Mouse (Mus musculus) inflammation-experienced regulatory T-cells (primary cell): Measurements from ENCODE around the gene Gm13304. TPM values are rescaled to one million over a fixed set of nuclear protein-coding genes. Genes with fewer than 3 reads are reported as not detected.

Source experiments
- polyA plus RNA-seq, 2 experiments: library from polyadenylated mRNA; unstranded; fragments of 100-300 nt; shearing (Covaris generic); gene quantifications; one replicate each; pipeline ENCODE4 v1.2.1; 2017

The Gm13304 gene
- 1 to 10 TPM in 1 of 2 experiments, not detected in 1; 4.1 TPM for polyA plus RNA-seq

GRCm38 (mm10) chr4:42114517-42114916 is at the start of gene Gm13304:
Gm13304 (plus strand) TSS chr4:42114817.

GRCm38 (mm10) chr4:42090907-42091306 is 23.7 kb upstream of the Gm13304 start, which contains the start of gene Gm3893:
Gm3893 (plus strand) TSS chr4:42091207.

GRCm38 (mm10) chr4:42153136-42153535 is 38.5 kb downstream of the Gm13304 start, which contains the start of gene Gm13306:
Gm13306 (plus strand) TSS chr4:42153436.

Other genes starting within 250 kb of the Gm13304 start
- not detected for gene Gm21541, start 211.2 kb upstream of the Gm13304 start, polyA plus RNA-seq
- 1 to 10 TPM in 1 of 2 experiments, under 1 TPM in 1; 0.83 to 1.2 TPM for gene Gm20878, start 173.2 kb upstream of the Gm13304 start, polyA plus RNA-seq
- gene Fam205a4, start 148.8 kb upstream of the Gm13304 start, polyA plus RNA-seq: under 1 TPM in 1 of 2 experiments, not detected in 1; 0.16 TPM
- gene Gm21093, start 80.1 kb upstream of the Gm13304 start, polyA plus RNA-seq: not detected
- not detected for gene Gm3893, start 23.6 kb upstream of the Gm13304 start, polyA plus RNA-seq
- gene Gm13306, start 38.6 kb downstream of the Gm13304 start, polyA plus RNA-seq: not detected
- gene Gm13305, start 53.8 kb downstream of the Gm13304 start, polyA plus RNA-seq: not detected
- under 1 TPM in 1 of 2 experiments, not detected in 1; 0.33 TPM for gene Gm10600, start 125.8 kb downstream of the Gm13304 start, polyA plus RNA-seq
- not detected for gene Ccl21b, start 140.9 kb downstream of the Gm13304 start, polyA plus RNA-seq
- not detected for gene Gm21953, start 179.4 kb downstream of the Gm13304 start, polyA plus RNA-seq
- gene Fam205a3, start 203.5 kb downstream of the Gm13304 start, polyA plus RNA-seq: not detected